Mouse (Mus musculus) brain, embryonic 14.5 days (tissue): ENCODE data around the gene Sorbs1.

Experiments
- CTCF ChIP-seq: fragments of 200-500 bp; IDR thresholded peaks from 2 replicates; pipeline ENCODE4 v1.5.1; 2012; ENCODE audit warnings: inconsistent platforms, mild to moderate bottlenecking, moderate library complexity, borderline replicate concordance; ENCODE audit not compliant: insufficient read depth, insufficient read length; ENCODE audit errors: extremely low read depth
- POLR2A ChIP-seq: fragments of 200-500 bp; IDR thresholded peaks from 2 replicates; pipeline ENCODE4 v1.6.1; 2012; ENCODE audit warnings: mild to moderate bottlenecking, inconsistent platforms, borderline replicate concordance; ENCODE audit not compliant: poor library complexity, insufficient read depth, insufficient read length, severe bottlenecking; ENCODE audit errors: extremely low read depth

DNA sequence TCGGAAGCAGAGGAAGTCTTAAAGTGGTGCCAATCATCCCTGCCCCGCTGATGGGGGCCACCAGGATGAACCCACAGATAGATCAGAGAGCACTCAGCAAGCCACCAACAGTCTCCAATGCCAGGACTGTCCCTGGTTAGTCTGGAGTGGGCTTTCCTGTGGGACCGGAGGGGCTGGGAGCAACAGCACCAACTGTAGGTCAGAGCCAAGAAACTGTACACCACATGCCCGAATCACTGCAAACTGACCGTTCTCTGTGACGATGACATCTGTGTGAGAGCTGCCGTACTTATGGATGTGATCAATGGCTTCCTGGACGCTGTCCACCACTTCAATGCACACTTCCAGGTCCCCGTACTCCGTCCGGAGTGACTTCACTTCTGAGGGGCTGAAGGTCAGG, 40.8 kb upstream of the Sorbs1 start:
- TF ChIP-seq POLR2A, result no peak
- no peak for TF ChIP-seq CTCF
